Mouse (Mus musculus) neural tube, embryonic 11.5 days (tissue): Measurements from ENCODE around the gene Washc3. TPM values are rescaled to one million over a fixed set of nuclear protein-coding genes. Genes with fewer than 3 reads are reported as not detected.

Experiments
- ATAC-seq: fragments of 200-750 bp; cut with Nextera tagmentation; 2 replicates; pipeline ENCODE4 v1.8.0; 2017; ENCODE audit warnings: moderate number of reproducible peaks, mild to moderate bottlenecking, moderate TSS enrichment, moderate library complexity; ENCODE audit not compliant: insufficient read depth, low FRiP score, low TSS enrichment
- DNase-seq: peaks from one replicate; pipeline ENCODE4 v3.0.0-alpha.2; 2015; ENCODE audit warnings: low spot score
- H3K27ac ChIP-seq: fragments of 300-500 bp; sonication (generic); 2 replicates; pipeline ENCODE4 v1.5.1; 2014; ENCODE audit warnings: low read depth, mild to moderate bottlenecking, low read length
- H3K27me3 ChIP-seq: fragments of 300-500 bp; sonication (generic); 2 replicates; pipeline ENCODE4 v1.6.1; 2014; ENCODE audit warnings: mild to moderate bottlenecking, low read length, mixed read lengths; ENCODE audit not compliant: control insufficient read depth, insufficient read depth
- H3K36me3 ChIP-seq: fragments of 300-500 bp; sonication (generic); 2 replicates; pipeline ENCODE4 v1.6.1; 2014; ENCODE audit warnings: mild to moderate bottlenecking, low read length, moderate library complexity, mixed read lengths; ENCODE audit not compliant: control insufficient read depth, insufficient read depth
- H3K4me1 ChIP-seq: fragments of 300-500 bp; sonication (generic); 2 replicates; pipeline ENCODE4 v1.6.1; 2014; ENCODE audit warnings: low read length, mixed read lengths; ENCODE audit not compliant: control insufficient read depth, insufficient read depth
- H3K4me2 ChIP-seq: fragments of 300-500 bp; sonication (generic); 2 replicates; pipeline ENCODE4 v1.6.1; 2014; ENCODE audit warnings: low read depth, mild to moderate bottlenecking, moderate library complexity
- H3K4me3 ChIP-seq: fragments of 300-500 bp; sonication (generic); 2 replicates; pipeline ENCODE4 v1.5.1; 2014; ENCODE audit warnings: low read depth, low read length
- H3K9ac ChIP-seq: fragments of 300-500 bp; sonication (generic); 2 replicates; pipeline ENCODE4 v1.6.1; 2014; ENCODE audit warnings: mild to moderate bottlenecking, low read length
- H3K9me3 ChIP-seq: fragments of 300-500 bp; sonication (generic); 2 replicates; pipeline ENCODE4 v1.6.1; 2016; ENCODE audit warnings: low read length; ENCODE audit not compliant: control insufficient read depth
- WGBS: fragments of 180-500 bp; shearing (Covaris S2); extraction: QIAGEN DNeasy Blood & Tissue Kit; methylation state at CpG from one replicate; pipeline ENCODE4 v1.1.7; 2014; 5-methylcytosine and 5-hydroxymethylcytosine counted together
- polyA plus RNA-seq: library from polyadenylated mRNA; unstranded; fragments of >200 nt; fragmentation: Nextera tagmentation; extraction: Ambion mirVana; gene quantifications from 2 replicates; pipeline ENCODE4 v1.2.1, GENCODE M21; 2014

The Washc3 gene
- polyA plus RNA-seq, 1 experiment from 2014 or later: 39.2 TPM

- no peak overlapping the region for H3K9ac ChIP-seq
- H3K4me2 ChIP-seq: no peak overlapping the region
- no peaks in the 10 kb centered on the region for H3K4me1 ChIP-seq
- H3K4me3 ChIP-seq: no peak overlapping the region
- whole genome bisulfite sequencing: 90% methylated on average over 2 of the region's 2 CpGs
- ATAC-seq (no peak), DNase-seq (no peak)
- no peak overlapping the region for H3K27ac ChIP-seq
- H3K36me3 ChIP-seq: no peaks in the 10 kb centered on the region
- H3K9me3 ChIP-seq: no peaks in the 10 kb centered on the region
- no peaks in the 10 kb centered on the region for H3K27me3 ChIP-seq
Measured at GRCm38 (mm10) chr10:88232765-88233164, 31.9 kb downstream of the Washc3 start.

DNA sequence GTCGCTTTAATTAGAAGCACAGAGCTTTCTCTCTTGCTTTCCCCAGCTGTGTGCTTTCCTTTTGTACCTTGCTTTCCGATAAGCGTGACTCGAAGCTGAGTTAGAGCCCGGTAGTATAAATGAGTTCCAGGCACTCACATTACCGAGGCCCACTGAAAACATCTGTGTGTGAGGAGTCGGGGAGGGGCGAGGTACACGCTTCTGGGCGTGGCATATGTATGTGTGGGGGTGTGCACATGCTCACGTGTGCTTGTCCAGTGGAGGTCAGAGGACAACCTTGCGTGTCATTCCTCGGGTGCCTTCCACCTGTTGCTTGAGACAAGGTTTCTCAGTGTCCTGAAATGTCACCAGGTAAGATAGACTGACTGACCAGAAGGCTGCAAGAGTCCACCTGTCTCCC lies 43.8 kb downstream of the Washc3 start:
- Histone ChIP-seq H3K9me3 (no peaks in the 10 kb centered on the region), H3K27ac (no peak overlapping the region), H3K4me1 (no peaks in the 10 kb centered on the region), H3K4me2 (no peak overlapping the region), H3K27me3 (no peaks in the 10 kb centered on the region), H3K4me3 (no peak overlapping the region), H3K9ac (no peak overlapping the region), H3K36me3 (no peaks in the 10 kb centered on the region)
- ATAC-seq: no peak
- no peak for DNase-seq
- whole genome bisulfite sequencing: 81% methylated on average over 13 of the region's 13 CpGs

GRCm38 (mm10) chr10:88250300-88250699 lies 49.4 kb downstream of the Washc3 start:
- Histone ChIP-seq H3K4me2 (no peak overlapping the region), H3K27ac (no peak overlapping the region), H3K9ac (no peak overlapping the region), H3K36me3 (no peaks in the 10 kb centered on the region), H3K4me3 (no peak overlapping the region), H3K4me1 (no peaks in the 10 kb centered on the region), H3K9me3 (no peaks in the 10 kb centered on the region), H3K27me3 (no peaks in the 10 kb centered on the region)
- ATAC-seq: no peak
- DNase-seq: no peak
- WGBS: 85% methylated on average over 3 of the region's 3 CpGs

GRCm38 (mm10) chr10:88252121-88252862 lies 51.4 kb downstream of the Washc3 start:
- H3K36me3 ChIP-seq: no peaks in the 10 kb centered on the region
- H3K9ac ChIP-seq: no peak overlapping the region
- H3K4me2 ChIP-seq: no peak overlapping the region
- no peak overlapping the region for H3K4me3 ChIP-seq
- no peaks in the 10 kb centered on the region for H3K9me3 ChIP-seq
- no peaks in the 10 kb centered on the region for H3K4me1 ChIP-seq
- DNase-seq (no peak), ATAC-seq (no peak)
- H3K27me3 ChIP-seq: no peaks in the 10 kb centered on the region
- WGBS: 75% methylated on average over 9 of the region's 9 CpGs
- H3K27ac ChIP-seq: no peak overlapping the region

DNA sequence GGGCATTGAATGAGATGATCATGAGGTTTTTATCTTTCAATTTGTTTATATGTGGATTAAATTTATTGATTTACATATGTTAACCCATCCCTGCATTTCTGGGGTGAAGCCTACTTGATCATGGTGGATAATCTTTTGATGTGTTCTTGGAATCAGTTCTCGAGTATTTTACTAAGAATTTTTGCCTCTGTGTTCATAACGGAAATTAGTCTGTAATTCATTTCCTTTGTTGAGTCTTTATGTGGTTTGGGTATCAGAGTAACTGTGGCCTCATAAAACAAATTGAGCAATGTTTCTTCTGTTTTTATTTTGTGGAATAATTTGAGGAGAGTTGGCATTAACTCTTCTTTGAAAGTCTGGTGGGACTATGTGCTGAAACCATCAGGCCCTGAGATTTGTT lies 54.7 kb downstream of the Washc3 start:
- Histone ChIP-seq H3K9me3 (no peaks in the 10 kb centered on the region), H3K4me2 (no peak overlapping the region), H3K27ac (no peak overlapping the region), H3K4me1 (no peaks in the 10 kb centered on the region), H3K4me3 (no peak overlapping the region), H3K9ac (no peak overlapping the region), H3K27me3 (no peaks in the 10 kb centered on the region), H3K36me3 (no peaks in the 10 kb centered on the region)
- ATAC-seq (no peak), DNase-seq (no peak)
- 94% methylated on average over 2 of the region's 2 CpGs for WGBS

- Histone ChIP-seq H3K4me2 (no peak overlapping the region), H3K4me3 (no peak overlapping the region), H3K9ac (no peak overlapping the region), H3K4me1 (no peaks in the 10 kb centered on the region), H3K27me3 (no peaks in the 10 kb centered on the region), H3K9me3 (no peaks in the 10 kb centered on the region), H3K36me3 (no peaks in the 10 kb centered on the region), H3K27ac (no peak overlapping the region)
- WGBS: 83% methylated on average over 12 of the region's 12 CpGs
- ATAC-seq (no peak), DNase-seq (no peak)
Measured at GRCm38 (mm10) chr10:88260309-88260708, 59.4 kb downstream of the Washc3 start.

- DNase-seq: no peak
- ATAC-seq: no peak
- H3K4me2 ChIP-seq: no peak overlapping the region
- no peaks in the 10 kb centered on the region for H3K9me3 ChIP-seq
- H3K27ac ChIP-seq: no peak overlapping the region
- H3K4me1 ChIP-seq: no peaks in the 10 kb centered on the region
- no peaks in the 10 kb centered on the region for H3K27me3 ChIP-seq
- no peak overlapping the region for H3K9ac ChIP-seq
- no peak overlapping the region for H3K4me3 ChIP-seq
- WGBS: 67% methylated on average over 3 of the region's 3 CpGs
- no peaks in the 10 kb centered on the region for H3K36me3 ChIP-seq
Measured at GRCm38 (mm10) chr10:88261186-88261585, 60.3 kb downstream of the Washc3 start.

DNA sequence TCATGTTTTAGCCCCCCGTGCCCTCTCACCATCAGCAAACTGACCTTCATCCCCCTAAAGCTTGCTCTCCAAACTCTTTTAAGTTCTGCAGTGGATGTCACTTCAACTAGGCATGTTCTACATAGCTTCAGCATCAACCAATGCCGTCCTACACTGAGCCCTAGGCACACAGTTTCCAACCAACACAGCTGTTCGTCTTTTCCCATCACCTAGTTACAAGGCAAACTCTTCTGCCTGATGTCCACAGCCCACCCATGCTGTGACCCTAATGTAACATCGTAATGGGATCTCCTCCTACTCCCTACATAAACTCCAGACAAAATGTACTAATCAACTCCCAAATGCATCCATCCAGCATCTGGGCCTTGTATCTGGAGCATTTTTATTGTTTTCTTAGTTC lies 62.5 kb downstream of the Washc3 start:
- Histone ChIP-seq H3K27ac (no peak overlapping the region), H3K9ac (no peak overlapping the region), H3K9me3 (no peaks in the 10 kb centered on the region), H3K4me2 (no peak overlapping the region), H3K4me3 (no peak overlapping the region), H3K27me3 (no peaks in the 10 kb centered on the region), H3K4me1 (no peaks in the 10 kb centered on the region), H3K36me3 (no peaks in the 10 kb centered on the region)
- WGBS: 82% methylated on average over 4 of the region's 4 CpGs
- DNase-seq: no peak
- no peak for ATAC-seq

- H3K9ac ChIP-seq: no peak overlapping the region
- H3K27ac ChIP-seq: no peak overlapping the region
Measured at GRCm38 (mm10) chr10:88274045-88274444, 73.2 kb downstream of the Washc3 start.

More at GRCm38 (mm10) chr10:88274045-88274444, 73.2 kb downstream of the Washc3 start:
- Histone ChIP-seq H3K4me3 (no peak overlapping the region), H3K27me3 (no peaks in the 10 kb centered on the region), H3K4me1 (no peaks in the 10 kb centered on the region), H3K9me3 (no peaks in the 10 kb centered on the region), H3K4me2 (no peak overlapping the region), H3K36me3 (no peaks in the 10 kb centered on the region)
- 87% methylated on average over 5 of the region's 5 CpGs for WGBS
- no peak for ATAC-seq
- DNase-seq: no peak
